Mouse (Mus musculus): Measurements from ENCODE around the gene Gpr156. TPM values are rescaled to one million over a fixed set of nuclear protein-coding genes. Genes with fewer than 3 reads are reported as not detected.

The Gpr156 gene
- polyA plus RNA-seq, 1 experiment from 2014 or later: 5.1 TPM

DNA sequence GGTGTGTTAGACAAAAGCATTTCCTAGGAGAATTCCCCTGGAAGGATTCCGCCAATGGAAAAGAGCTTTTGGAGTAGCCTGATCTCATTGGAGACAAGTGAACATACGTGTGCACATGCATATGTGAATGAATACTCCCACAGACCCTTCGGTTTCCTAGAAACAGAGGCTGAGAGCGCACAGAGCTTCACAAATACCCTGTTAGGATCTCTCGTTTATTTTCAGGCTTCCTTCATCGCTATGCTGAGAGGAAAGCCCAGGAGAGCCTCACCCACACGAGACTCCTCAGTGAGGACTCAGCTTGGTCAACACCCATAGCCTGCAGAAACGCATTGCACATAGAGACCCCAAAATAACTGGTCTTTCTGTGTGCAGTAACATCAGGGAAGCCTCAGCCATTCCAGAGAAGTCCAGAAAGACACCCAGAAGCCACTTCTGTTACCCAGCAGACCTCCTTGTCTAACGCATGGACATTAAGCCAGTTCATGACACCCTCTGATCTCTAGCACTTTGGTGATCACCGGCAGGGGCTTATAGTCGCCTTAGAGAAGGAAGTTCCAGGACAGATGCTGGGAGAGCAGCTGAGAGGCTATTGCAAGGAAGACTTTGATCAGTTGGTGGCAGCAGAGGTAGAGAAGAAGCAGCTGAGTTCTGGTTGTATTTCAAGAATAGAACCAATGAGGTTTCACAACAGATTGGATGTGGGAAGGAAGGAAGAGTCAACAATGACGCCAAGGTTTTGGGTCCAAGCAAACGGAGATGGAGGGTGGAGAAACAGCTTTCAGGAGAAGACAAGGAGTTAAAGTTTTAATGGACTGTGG is 58.4 kb downstream of the Gpr156 start:
- H3K36me3 ChIP-seq (ENCODE audit: control insufficient read depth, insufficient read depth, low read length): no peaks in the 10 kb centered on the region
- WGBS: 54% methylated on average over 13 of the region's 13 CpGs
- H3K27ac ChIP-seq (ENCODE audit: low read length): peak overlapping the region; percentile 72
- peak; percentile 46 for ATAC-seq
- H3K9me3 ChIP-seq (replicated peaks; ENCODE audit: control insufficient read depth, low read length, poor library complexity, severe bottlenecking): no peaks in the 10 kb centered on the region
- no peaks in the 10 kb centered on the region for H3K27me3 ChIP-seq (ENCODE audit: control insufficient read depth, insufficient read depth, low read depth, low read length)
- H3K4me1 ChIP-seq (ENCODE audit: control insufficient read depth, insufficient read depth, low read length): peaks cover 19% of the 10 kb centered on the region
- no peak overlapping the region for H3K9ac ChIP-seq (ENCODE audit: low read depth, low read length)
- 0 out of 2 replicates have a peak overlapping the region, but pooled peaks have one; percentile 14 for H3K4me2 ChIP-seq (ENCODE audit: low read length)
- no peak overlapping the region for H3K4me3 ChIP-seq (ENCODE audit: low read depth, low read length)

DNA sequence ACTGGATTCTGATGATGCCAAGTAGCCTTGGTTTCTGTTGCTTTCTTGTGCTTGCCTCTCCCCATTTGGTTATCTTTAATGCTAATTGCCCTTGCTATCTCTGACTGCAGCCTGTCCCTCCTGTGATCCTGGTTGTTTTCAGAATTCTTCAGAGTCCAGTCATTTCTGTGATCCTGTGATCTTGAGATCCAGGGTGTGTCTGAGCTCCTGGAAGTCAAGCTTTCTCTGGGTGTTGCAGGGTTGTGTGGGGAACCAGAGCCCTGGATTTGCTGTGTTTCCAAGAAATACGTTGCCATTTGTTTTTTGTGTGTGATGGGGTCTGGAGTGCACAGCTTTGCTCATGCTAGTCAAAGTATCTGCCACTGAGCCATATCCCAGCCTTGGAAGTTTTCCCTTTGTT is 65.6 kb downstream of the Gpr156 start:
- no peak for ATAC-seq
- no peak overlapping the region for H3K9ac ChIP-seq (ENCODE audit: low read depth, low read length)
- H3K9me3 ChIP-seq (replicated peaks; ENCODE audit: control insufficient read depth, low read length, poor library complexity, severe bottlenecking): no peaks in the 10 kb centered on the region
- no peaks in the 10 kb centered on the region for H3K4me1 ChIP-seq (ENCODE audit: control insufficient read depth, insufficient read depth, low read length)
- WGBS: 73% methylated on average over 1 of the region's 1 CpGs
- no peaks in the 10 kb centered on the region for H3K36me3 ChIP-seq (ENCODE audit: control insufficient read depth, insufficient read depth, low read length)
- H3K4me2 ChIP-seq (ENCODE audit: low read length): no peak overlapping the region
- H3K27me3 ChIP-seq (ENCODE audit: control insufficient read depth, insufficient read depth, low read depth, low read length): no peaks in the 10 kb centered on the region
- H3K27ac ChIP-seq (ENCODE audit: low read length): no peak overlapping the region
- no peak overlapping the region for H3K4me3 ChIP-seq (ENCODE audit: low read depth, low read length)

DNA sequence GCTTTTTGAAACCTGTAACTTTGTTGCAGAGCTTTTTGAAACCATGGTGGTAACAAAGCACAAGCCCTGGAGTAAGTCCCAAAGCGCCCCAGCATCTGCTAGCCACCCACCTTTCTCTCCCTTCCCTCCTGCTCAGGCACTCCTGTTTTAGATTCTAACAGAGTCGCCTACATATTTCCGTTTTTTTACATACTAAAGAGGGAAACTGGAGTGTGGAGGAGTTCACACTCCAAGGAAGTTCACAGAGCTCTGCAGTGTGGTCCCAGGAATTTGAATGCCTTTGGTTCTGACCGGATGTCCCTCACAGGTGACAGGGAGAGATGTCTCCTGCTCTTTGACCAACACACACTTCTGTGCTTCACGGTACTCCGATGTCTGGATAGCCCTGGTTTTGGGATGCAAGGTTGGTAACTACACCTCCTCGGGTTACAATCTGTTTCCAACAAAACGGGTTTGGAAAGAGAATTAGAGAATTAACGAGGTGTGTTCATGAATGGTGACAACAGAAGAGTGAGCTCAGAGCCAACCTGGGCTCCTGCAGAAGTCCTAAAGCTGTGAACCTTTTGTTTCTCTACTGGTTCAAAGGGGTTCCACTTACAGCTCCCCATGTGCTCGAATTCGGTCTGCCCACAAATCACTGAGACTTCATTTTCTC is 72.0 kb downstream of the Gpr156 start:
- H3K27ac ChIP-seq (ENCODE audit: low read length): no peak overlapping the region
- H3K4me3 ChIP-seq (ENCODE audit: low read depth, low read length): no peak overlapping the region
- H3K4me1 ChIP-seq (ENCODE audit: control insufficient read depth, insufficient read depth, low read length): peaks cover 10% of the 10 kb centered on the region; the same call in 1 of the 2 replicates
- no peaks in the 10 kb centered on the region for H3K36me3 ChIP-seq (ENCODE audit: control insufficient read depth, insufficient read depth, low read length)
- H3K27me3 ChIP-seq (ENCODE audit: control insufficient read depth, insufficient read depth, low read depth, low read length): no peaks in the 10 kb centered on the region
- no peak for ATAC-seq
- no peaks in the 10 kb centered on the region for H3K9me3 ChIP-seq (replicated peaks; ENCODE audit: control insufficient read depth, low read length, poor library complexity, severe bottlenecking)
- H3K9ac ChIP-seq (ENCODE audit: low read depth, low read length): no peak overlapping the region
- H3K4me2 ChIP-seq (ENCODE audit: low read length): no peak overlapping the region
- WGBS: 68% methylated on average over 11 of the region's 11 CpGs

DNA sequence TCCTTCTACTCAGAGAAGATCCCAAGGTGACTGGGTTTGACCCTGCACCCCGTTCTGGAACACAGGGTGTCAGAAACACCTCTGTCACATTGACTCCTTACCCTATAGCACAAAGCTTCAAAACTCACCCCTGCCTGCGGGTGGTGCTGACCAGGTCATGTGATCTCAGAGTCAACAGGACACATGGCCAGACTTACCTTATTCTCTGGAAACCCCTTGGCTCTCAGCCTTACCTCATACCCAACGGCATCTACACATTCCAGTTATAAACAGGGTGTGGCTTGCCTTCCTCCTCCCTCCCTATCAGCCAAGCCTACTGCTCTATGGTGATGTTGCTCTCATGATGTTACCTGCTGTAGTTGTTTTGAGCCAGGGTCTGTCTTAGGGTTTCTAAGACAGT is 73.5 kb downstream of the Gpr156 start:
- 77% methylated on average over 3 of the region's 3 CpGs for WGBS
- Histone ChIP-seq H3K9ac (ENCODE audit: low read depth, low read length) (no peak overlapping the region), H3K4me3 (ENCODE audit: low read depth, low read length) (no peak overlapping the region), H3K4me2 (ENCODE audit: low read length) (no peak overlapping the region), H3K27me3 (ENCODE audit: control insufficient read depth, insufficient read depth, low read depth, low read length) (no peaks in the 10 kb centered on the region), H3K4me1 (ENCODE audit: control insufficient read depth, insufficient read depth, low read length) (peaks cover 10% of the 10 kb centered on the region; the same call in 1 of the 2 replicates), H3K27ac (ENCODE audit: low read length) (no peak overlapping the region), H3K9me3 (replicated peaks; ENCODE audit: control insufficient read depth, low read length, poor library complexity, severe bottlenecking) (no peaks in the 10 kb centered on the region), H3K36me3 (ENCODE audit: control insufficient read depth, insufficient read depth, low read length) (no peaks in the 10 kb centered on the region)
- ATAC-seq: no peak

DNA sequence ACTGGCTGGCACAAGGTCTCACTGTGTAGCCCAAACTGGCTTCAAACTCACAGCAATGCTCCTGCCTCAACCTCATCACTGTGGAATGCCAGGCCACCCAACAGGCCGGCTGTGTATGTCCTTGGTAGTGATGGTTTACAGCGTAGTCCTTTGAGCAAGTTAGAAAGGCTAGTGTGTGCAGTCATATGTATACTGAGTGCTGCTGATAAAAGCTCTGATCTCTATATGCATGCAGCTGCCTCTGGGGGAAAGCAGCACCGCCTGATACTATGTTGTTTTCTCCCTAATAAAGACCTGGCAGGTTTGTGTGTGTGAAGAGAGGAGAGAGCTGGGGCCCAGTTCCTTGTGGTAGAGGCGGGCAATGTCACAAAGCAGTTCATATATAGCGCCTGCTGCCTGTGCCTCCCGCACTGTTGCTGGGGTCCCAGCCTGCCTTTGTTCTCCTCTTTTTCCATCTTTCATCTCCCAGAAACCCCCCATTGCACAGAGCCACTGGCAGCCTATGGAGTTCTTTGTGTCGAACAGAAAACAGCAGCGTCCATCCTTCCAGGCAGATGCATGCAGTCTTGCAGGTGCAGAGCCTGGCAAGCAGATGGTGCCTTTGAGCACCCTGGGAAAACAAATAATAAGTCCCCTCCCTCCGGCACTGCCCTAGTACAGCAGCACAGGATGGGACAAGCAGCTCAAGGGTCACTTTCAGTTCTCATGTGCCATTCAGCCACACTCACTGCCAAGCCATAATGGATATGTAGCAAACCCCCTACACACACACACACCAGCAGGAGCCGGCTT is 74.5 kb downstream of the Gpr156 start:
- WGBS: 6% methylated on average over 10 of the region's 10 CpGs
- Histone ChIP-seq H3K9ac (ENCODE audit: low read depth, low read length) (peak overlapping the region; percentile 27; the same call in 1 of the 2 replicates), H3K27ac (ENCODE audit: low read length) (peak overlapping the region; percentile 74), H3K4me3 (ENCODE audit: low read depth, low read length) (no peak overlapping the region), H3K9me3 (replicated peaks; ENCODE audit: control insufficient read depth, low read length, poor library complexity, severe bottlenecking) (no peaks in the 10 kb centered on the region), H3K4me1 (ENCODE audit: control insufficient read depth, insufficient read depth, low read length) (peaks cover 10% of the 10 kb centered on the region; the same call in 1 of the 2 replicates), H3K36me3 (ENCODE audit: control insufficient read depth, insufficient read depth, low read length) (no peaks in the 10 kb centered on the region), H3K4me2 (ENCODE audit: low read length) (no peak overlapping the region), H3K27me3 (ENCODE audit: control insufficient read depth, insufficient read depth, low read depth, low read length) (no peaks in the 10 kb centered on the region)
- peak; percentile 82 for ATAC-seq

DNA sequence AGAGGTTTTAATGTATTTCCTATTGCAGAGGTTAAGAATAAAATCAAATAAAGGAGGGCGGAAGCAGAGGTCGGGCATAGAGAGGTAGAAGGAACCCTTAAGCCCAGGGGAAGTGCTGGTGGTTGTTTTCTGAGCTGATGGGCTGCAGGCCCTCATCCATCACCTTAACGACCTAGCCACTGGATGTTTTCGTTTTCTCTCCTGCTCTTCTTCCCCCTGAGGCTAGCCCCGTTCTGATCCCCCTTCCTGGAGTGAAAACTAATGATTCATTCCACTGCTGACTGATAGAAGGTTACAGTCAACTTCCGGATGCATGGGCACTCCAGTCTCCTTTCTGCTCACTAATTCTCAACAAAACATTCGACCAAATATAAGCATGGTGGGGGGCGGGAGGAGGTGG is 76.5 kb downstream of the Gpr156 start:
- H3K27ac ChIP-seq (ENCODE audit: low read length): no peak overlapping the region
- 52% methylated on average over 8 of the region's 8 CpGs for WGBS

DNA sequence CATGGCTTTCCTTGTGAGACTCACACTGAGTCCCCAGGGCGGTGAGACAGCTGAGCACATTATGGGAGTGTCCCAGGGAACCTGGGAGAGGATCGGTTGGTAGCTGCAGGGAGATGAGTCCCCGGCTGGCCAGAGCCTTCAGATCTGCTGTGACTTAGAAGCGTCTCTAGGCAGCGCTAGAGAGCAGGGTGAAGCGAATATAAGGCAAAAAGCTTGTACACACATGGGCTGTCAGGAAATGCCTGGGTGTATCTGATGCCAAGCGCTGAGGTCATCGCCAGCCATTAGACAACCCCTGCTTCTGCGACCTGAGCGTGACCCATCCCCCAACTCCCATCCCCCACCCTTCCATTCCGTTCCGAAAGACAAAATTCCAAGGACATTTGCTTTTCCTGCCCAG is 78.4 kb downstream of the Gpr156 start:
- H3K4me2 ChIP-seq (ENCODE audit: low read length): peak overlapping the region; percentile 19; the same call in 1 of the 2 replicates
- H3K36me3 ChIP-seq (ENCODE audit: control insufficient read depth, insufficient read depth, low read length): no peaks in the 10 kb centered on the region
- H3K9ac ChIP-seq (ENCODE audit: low read depth, low read length): no peak overlapping the region
- no peak overlapping the region for H3K27ac ChIP-seq (ENCODE audit: low read length)
- no peak overlapping the region for H3K4me3 ChIP-seq (ENCODE audit: low read depth, low read length)
- peak; percentile 25; the same call in 1 of the 2 replicates for ATAC-seq
- no peaks in the 10 kb centered on the region for H3K27me3 ChIP-seq (ENCODE audit: control insufficient read depth, insufficient read depth, low read depth, low read length)
- peaks cover 10% of the 10 kb centered on the region; the same call in 1 of the 2 replicates for H3K4me1 ChIP-seq (ENCODE audit: control insufficient read depth, insufficient read depth, low read length)
- 17% methylated on average over 12 of the region's 12 CpGs for WGBS
- no peaks in the 10 kb centered on the region for H3K9me3 ChIP-seq (replicated peaks; ENCODE audit: control insufficient read depth, low read length, poor library complexity, severe bottlenecking)

More for the DNA sequence above, 76.5 kb downstream of the Gpr156 start:
- no peak overlapping the region for H3K4me2 ChIP-seq (ENCODE audit: low read length)
- no peaks in the 10 kb centered on the region for H3K27me3 ChIP-seq (ENCODE audit: control insufficient read depth, insufficient read depth, low read depth, low read length)
- H3K4me3 ChIP-seq (ENCODE audit: low read depth, low read length): no peak overlapping the region
- H3K36me3 ChIP-seq (ENCODE audit: control insufficient read depth, insufficient read depth, low read length): no peaks in the 10 kb centered on the region
- no peak for ATAC-seq
- no peaks in the 10 kb centered on the region for H3K9me3 ChIP-seq (replicated peaks; ENCODE audit: control insufficient read depth, low read length, poor library complexity, severe bottlenecking)
- H3K4me1 ChIP-seq (ENCODE audit: control insufficient read depth, insufficient read depth, low read length): peaks cover 10% of the 10 kb centered on the region; the same call in 1 of the 2 replicates
- H3K9ac ChIP-seq (ENCODE audit: low read depth, low read length): no peak overlapping the region

DNA sequence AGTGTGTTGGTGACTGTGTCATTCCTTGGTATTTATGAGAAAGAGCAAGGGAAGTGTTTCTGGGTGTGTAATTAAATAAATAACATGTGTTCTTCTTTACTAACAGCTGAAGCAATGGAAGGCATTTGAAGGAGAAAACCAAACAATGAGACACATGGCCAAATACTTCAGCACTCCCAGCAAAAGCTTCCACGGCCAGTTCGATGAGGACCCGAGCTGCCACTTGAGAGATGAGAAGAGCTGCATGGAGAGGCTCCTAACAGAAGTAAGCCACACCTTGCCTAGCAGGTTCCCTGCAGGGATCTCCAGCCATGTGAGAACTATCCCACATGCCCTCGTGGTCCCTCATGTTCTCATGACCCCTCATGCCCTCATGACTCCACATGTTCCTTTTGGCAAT is 81.5 kb downstream of the Gpr156 start:
- ATAC-seq: no peak
- no peak overlapping the region for H3K4me3 ChIP-seq (ENCODE audit: low read depth, low read length)
- no peak overlapping the region for H3K4me2 ChIP-seq (ENCODE audit: low read length)
- no peaks in the 10 kb centered on the region for H3K36me3 ChIP-seq (ENCODE audit: control insufficient read depth, insufficient read depth, low read length)
- WGBS: 79% methylated on average over 4 of the region's 4 CpGs
- no peaks in the 10 kb centered on the region for H3K9me3 ChIP-seq (replicated peaks; ENCODE audit: control insufficient read depth, low read length, poor library complexity, severe bottlenecking)
- H3K27me3 ChIP-seq (ENCODE audit: control insufficient read depth, insufficient read depth, low read depth, low read length): no peaks in the 10 kb centered on the region
- peaks cover 3% of the 10 kb centered on the region for H3K4me1 ChIP-seq (ENCODE audit: control insufficient read depth, insufficient read depth, low read length)
- H3K9ac ChIP-seq (ENCODE audit: low read depth, low read length): no peak overlapping the region
- H3K27ac ChIP-seq (ENCODE audit: low read length): no peak overlapping the region
